Comparison of ENCODE assay signal across 10 mouse cellular contexts in the genomic region with DNA sequence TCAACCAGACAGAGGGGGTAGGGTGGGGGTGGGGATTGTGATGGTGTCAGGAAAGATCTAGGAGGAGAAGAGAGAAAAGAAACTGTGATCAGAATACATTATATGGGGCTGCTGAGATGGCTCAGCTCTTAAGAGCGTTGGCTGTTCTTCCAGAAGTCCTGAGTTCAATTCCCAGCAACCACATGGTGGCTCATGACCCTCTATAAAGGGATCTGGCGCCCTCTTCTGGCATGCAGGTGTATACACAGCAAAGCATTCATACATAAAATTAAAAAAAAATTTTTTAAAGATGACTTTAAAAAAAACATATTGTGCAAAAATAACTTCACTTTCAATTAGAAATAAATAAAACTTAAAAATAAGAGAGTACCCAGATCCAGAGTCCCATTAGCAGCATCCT.
DNase-seq lines count a peak whose midpoint lies in the region; ATAC-seq and TF ChIP-seq lines count a peak whose summit lies in the region.
"Had no signal": no experiment of that assay in that cellular context is flagged by ENCODE, and none has a peak within 500 bp of the region (broad histone marks: within the 10 kb centered on the region; RNA-seq: fewer than 3 reads in every experiment).

No protein-coding gene starts in this region.

- no peaks in the 10 kb centered on the region for H3K27me3 ChIP-seq in embryonic facial prominence, embryonic 11.5 days (ENCODE audit: control insufficient read depth, insufficient read depth, low read length)
- H3K27me3 ChIP-seq in embryonic facial prominence, embryonic 10.5 days (replicated peaks; ENCODE audit: low read depth, poor library complexity, severe bottlenecking), result no peaks in the 10 kb centered on the region
- no peaks in the 10 kb centered on the region for H3K27me3 ChIP-seq in forebrain, embryonic 16.5 days (replicated peaks; ENCODE audit: control insufficient read depth, insufficient read depth, low read length)
- H3K27me3 ChIP-seq: embryonic facial prominence, embryonic 13.5 days had no signal

- no peak overlapping the region for H3K9ac ChIP-seq in embryonic facial prominence, embryonic 11.5 days (replicated peaks; ENCODE audit: low read length)
- no peak overlapping the region for H3K9ac ChIP-seq in ES-E14 (ENCODE audit: insufficient read depth, low read depth, low read length, poor library complexity, severe bottlenecking)
- no peak overlapping the region for H3K9ac ChIP-seq in forebrain, embryonic 16.5 days (replicated peaks; ENCODE audit: low read depth, low read length)
- H3K9ac ChIP-seq: embryonic facial prominence, embryonic 13.5 days had no signal

- H3K9me3 ChIP-seq in embryonic facial prominence, embryonic 11.5 days (replicated peaks; ENCODE audit: control insufficient read depth, low read length), result no peaks in the 10 kb centered on the region
- no peaks in the 10 kb centered on the region for H3K9me3 ChIP-seq in embryonic facial prominence, embryonic 10.5 days
- no peaks in the 10 kb centered on the region for H3K9me3 ChIP-seq in ES-E14 (ENCODE audit: control insufficient read depth, insufficient read depth, low read depth, low read length)
- H3K9me3 ChIP-seq in forebrain, embryonic 16.5 days (ENCODE audit: control insufficient read depth, low read length), result no peaks in the 10 kb centered on the region
- H3K9me3 ChIP-seq: embryonic facial prominence, embryonic 13.5 days had no signal

- no peak overlapping the region for H3K4me3 ChIP-seq in embryonic facial prominence, embryonic 11.5 days (ENCODE audit: low read depth, low read length)
- no peak overlapping the region for H3K4me3 ChIP-seq in embryonic facial prominence, embryonic 10.5 days
- H3K4me3 ChIP-seq in ES-E14 (ENCODE audit: insufficient read depth in 1 of 2, low read depth in 1 of 2, low read length in 2 of 2, poor library complexity in 1 of 2, severe bottlenecking in 1 of 2), result no peak overlapping the region
- H3K4me3 ChIP-seq in forebrain, embryonic 16.5 days (replicated peaks; ENCODE audit: low read length), result no peak overlapping the region
- H3K4me3 ChIP-seq: embryonic facial prominence, embryonic 13.5 days had no signal

- DNase-seq in embryonic facial prominence, embryonic 11.5 days (ENCODE audit: low spot score), result peak; percentile 30
- no peak for DNase-seq in embryonic facial prominence, embryonic 10.5 days (ENCODE audit: low spot score)
- DNase-seq in left cerebral cortex, postnatal 4 days, result peak; percentile 58
- DNase-seq in left cerebral cortex, postnatal 25 days (ENCODE audit: low spot score in 2 of 2), result no peak
- peak; percentile 17 for DNase-seq in ES-E14 (ENCODE audit: low read depth, low spot score)
- peak; percentile 11 for DNase-seq in induced T-regulatory cell, adult 2 months (ENCODE audit: low read depth)
- DNase-seq: spleen, adult 18-20 months had no signal

- in situ Hi-C loops in ES-E14 (cut with MboI; ENCODE audit: low sequenced_read_pairs in 2 of 2, unreplicated experiment in 2 of 2), result no loop called here

- no peaks in the 10 kb centered on the region for H3K4me1 ChIP-seq in embryonic facial prominence, embryonic 11.5 days (ENCODE audit: control insufficient read depth, insufficient read depth, low read length)
- H3K4me1 ChIP-seq in embryonic facial prominence, embryonic 10.5 days, result no peaks in the 10 kb centered on the region
- no peaks in the 10 kb centered on the region for H3K4me1 ChIP-seq in ES-E14 (ENCODE audit: control insufficient read depth in 2 of 2, insufficient read depth in 2 of 2, low read length in 2 of 2, poor library complexity in 1 of 2)
- no peaks in the 10 kb centered on the region for H3K4me1 ChIP-seq in forebrain, embryonic 16.5 days (replicated peaks; ENCODE audit: control insufficient read depth, insufficient read depth, low read length)
- H3K4me1 ChIP-seq: embryonic facial prominence, embryonic 13.5 days had no signal

- no peak for ATAC-seq in embryonic facial prominence, embryonic 11.5 days (replicated peaks; ENCODE audit: insufficient number of reproducible peaks, low FRiP score, low TSS enrichment, low read depth)
- no peak for ATAC-seq in megakaryocyte, adult 5-6 weeks (ENCODE audit: poor library complexity, severe bottlenecking)
- no peak for ATAC-seq in forebrain, embryonic 16.5 days

- H3K27ac ChIP-seq in embryonic facial prominence, embryonic 11.5 days (replicated peaks; ENCODE audit: low read depth, low read length), result no peak overlapping the region
- no peak overlapping the region for H3K27ac ChIP-seq in embryonic facial prominence, embryonic 10.5 days (replicated peaks)
- H3K27ac ChIP-seq in ES-E14 (ENCODE audit: insufficient read depth, low read depth, low read length, poor library complexity, severe bottlenecking), result no peak overlapping the region
- no peak overlapping the region for H3K27ac ChIP-seq in forebrain, embryonic 16.5 days (ENCODE audit: low read length)
- H3K27ac ChIP-seq: embryonic facial prominence, embryonic 13.5 days had no signal

- H3K4me2 ChIP-seq in embryonic facial prominence, embryonic 11.5 days (ENCODE audit: low read depth, low read length), result no peak overlapping the region
- no peak overlapping the region for H3K4me2 ChIP-seq in forebrain, embryonic 16.5 days (ENCODE audit: low read length)
- H3K4me2 ChIP-seq: embryonic facial prominence, embryonic 13.5 days had no signal

- intact Hi-C loops in left cerebral cortex, postnatal 4 days (cut with DNase I), result no loop called here
- intact Hi-C loops in left cerebral cortex, postnatal 25 days (cut with DNase I), result loop anchor here (5.0 kb wide), 1 partner anchor 1176 kb away; no protein-coding TSS in a partner anchor

- no peaks in the 10 kb centered on the region for H3K36me3 ChIP-seq in embryonic facial prominence, embryonic 11.5 days (replicated peaks; ENCODE audit: control insufficient read depth, insufficient read depth, low read depth, low read length)
- no peaks in the 10 kb centered on the region for H3K36me3 ChIP-seq in embryonic facial prominence, embryonic 10.5 days (replicated peaks)
- no peaks in the 10 kb centered on the region for H3K36me3 ChIP-seq in ES-E14 (ENCODE audit: control insufficient read depth, insufficient read depth, low read length, poor library complexity, severe bottlenecking)
- H3K36me3 ChIP-seq in forebrain, embryonic 16.5 days (ENCODE audit: control insufficient read depth, insufficient read depth), result no peaks in the 10 kb centered on the region
- H3K36me3 ChIP-seq: embryonic facial prominence, embryonic 13.5 days had no signal

- 18% methylated on average over 2 of the region's 2 CpGs for WGBS in embryonic facial prominence, embryonic 11.5 days
- WGBS in embryonic facial prominence, embryonic 10.5 days, result 31% methylated on average over 2 of the region's 2 CpGs
- 19% methylated on average over 2 of the region's 2 CpGs for WGBS in forebrain, embryonic 16.5 days

TF ChIP-seq in ES-E14, 5 proteins besides CTCF, POLR2A, EP300 and RAD21:
- TF ChIP-seq MAFK (IDR thresholded peaks at IDR 0.05; ENCODE audit: insufficient read depth, low read depth, low read length) (no peak), ZC3H11A (IDR thresholded peaks at IDR 0.05; ENCODE audit: borderline replicate concordance, low read depth, low read length) (peak; percentile 59), CHD2 (IDR thresholded peaks at IDR 0.05; ENCODE audit: low read depth, low read length) (no peak), ZNF384 (IDR thresholded peaks at IDR 0.05; ENCODE audit: low read depth, low read length) (0 out of 2 replicates have a peak, but pooled peaks have one; percentile 17), HCFC1 (IDR thresholded peaks at IDR 0.05; ENCODE audit: borderline replicate concordance, insufficient read depth, low read length) (no peak)

Comparison
In these comparisons a context has a peak if more than half of its experiments do, and no peak if none do; other contexts are left out.
1. DNase-seq: peak in embryonic facial prominence, embryonic 11.5 days (single experiment), left cerebral cortex, postnatal 4 days (single experiment), ES-E14 (single experiment) and induced T-regulatory cell, adult 2 months (single experiment); none in embryonic facial prominence, embryonic 10.5 days (single experiment) and left cerebral cortex, postnatal 25 days (0 of 2).